Mouse (Mus musculus): Measurements from ENCODE around the gene Myo6. TPM values are rescaled to one million over a fixed set of nuclear protein-coding genes. Genes with fewer than 3 reads are reported as not detected.

Myo6 gene
- polyA plus RNA-seq, 1 experiment from 2014 or later, result 32.2 TPM

DNA sequence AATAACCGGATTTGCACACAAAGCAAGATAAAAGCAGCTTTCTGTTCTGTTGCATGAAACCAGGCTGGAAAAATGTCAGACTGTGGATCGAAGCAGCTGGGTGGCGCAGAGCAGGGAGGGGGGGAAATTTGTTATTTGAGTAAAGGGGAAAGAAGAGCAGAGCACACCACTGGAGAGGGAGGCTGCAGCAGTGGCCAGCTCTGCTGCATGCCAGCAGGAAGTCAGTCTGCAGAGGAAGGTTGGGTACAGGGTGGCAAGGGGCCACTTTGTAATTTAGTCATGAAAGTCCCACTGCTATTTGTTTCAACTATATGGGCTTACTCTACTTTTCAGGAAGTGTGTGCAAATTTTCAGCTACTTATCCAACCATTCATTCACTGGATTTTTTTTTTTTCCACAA lies 31.3 kb downstream of the Myo6 start:
- H3K9ac ChIP-seq, result no peak overlapping the region
- no peaks in the 10 kb centered on the region for H3K9me3 ChIP-seq (ENCODE audit: low read depth, low read length)
- H3K27me3 ChIP-seq (ENCODE audit: insufficient read depth, low read length), result no peaks in the 10 kb centered on the region
- no peak for ATAC-seq (ENCODE audit: insufficient read depth)
- TF ChIP-seq CTCF (IDR thresholded peaks at IDR 0.05; ENCODE audit: low read depth), result no peak
- no peaks in the 10 kb centered on the region for H3K36me3 ChIP-seq (ENCODE audit: insufficient read depth)
- no peak for DNase-seq
- no peaks in the 10 kb centered on the region for H3K4me1 ChIP-seq (ENCODE audit: insufficient read depth)
- whole genome bisulfite sequencing, result 52% methylated on average over 3 of the region's 3 CpGs
- no peak overlapping the region for H3K4me2 ChIP-seq
- no peak overlapping the region for H3K4me3 ChIP-seq (ENCODE audit: low read depth, low read length)
- no peak overlapping the region for H3K27ac ChIP-seq (ENCODE audit: low read depth)

DNA sequence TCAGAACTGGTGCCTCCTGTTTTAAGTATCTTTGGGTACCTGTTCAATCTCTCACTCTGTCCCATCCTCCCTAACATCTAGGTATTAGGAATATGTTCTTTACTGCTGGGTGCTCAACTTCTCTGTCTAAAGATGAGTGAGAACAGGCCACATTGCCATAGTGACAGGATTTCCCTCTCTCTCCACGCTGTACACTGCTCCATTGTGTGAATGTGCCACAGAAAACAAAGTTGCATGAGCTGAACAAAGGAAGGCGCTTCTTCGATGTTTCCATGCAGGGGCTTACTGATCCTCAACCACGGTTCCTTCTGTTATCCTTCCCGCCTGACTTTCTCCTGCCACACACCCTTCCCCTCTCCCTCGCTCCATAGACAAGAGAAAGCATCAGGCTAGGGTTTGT lies 32.4 kb downstream of the Myo6 start:
- H3K4me2 ChIP-seq, result no peak overlapping the region
- H3K27me3 ChIP-seq (ENCODE audit: insufficient read depth, low read length), result no peaks in the 10 kb centered on the region
- no peak overlapping the region for H3K4me3 ChIP-seq (ENCODE audit: low read depth, low read length)
- no peak for TF ChIP-seq CTCF (IDR thresholded peaks at IDR 0.05; ENCODE audit: low read depth)
- no peaks in the 10 kb centered on the region; the same call in 1 of the 2 replicates for H3K4me1 ChIP-seq (ENCODE audit: insufficient read depth)
- H3K9me3 ChIP-seq (ENCODE audit: low read depth, low read length), result no peaks in the 10 kb centered on the region
- H3K9ac ChIP-seq, result no peak overlapping the region
- ATAC-seq (ENCODE audit: insufficient read depth), result no peak
- H3K36me3 ChIP-seq (ENCODE audit: insufficient read depth), result no peaks in the 10 kb centered on the region
- DNase-seq, result no peak
- no peak overlapping the region for H3K27ac ChIP-seq (ENCODE audit: low read depth)
- 77% methylated on average over 6 of the region's 6 CpGs for WGBS

DNA sequence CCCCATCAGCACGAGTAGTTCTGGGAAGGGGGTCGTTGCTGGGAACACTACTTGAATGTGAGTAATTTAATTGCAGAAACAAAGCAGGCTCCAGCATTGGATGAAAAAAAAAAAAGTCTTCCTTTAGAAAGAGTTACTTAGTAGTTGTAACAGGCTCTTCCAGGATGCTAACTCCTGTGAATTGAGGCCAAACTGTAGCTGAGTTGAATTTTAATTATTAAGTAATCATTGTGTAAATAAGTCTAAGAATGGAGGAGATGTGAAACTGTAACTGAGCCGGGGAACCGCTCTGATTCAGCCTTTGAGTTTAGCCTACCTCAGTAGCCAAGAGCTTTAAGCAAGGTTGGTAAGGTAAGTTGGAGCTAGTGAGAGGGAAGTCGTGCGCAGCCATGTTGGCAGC lies 36.0 kb downstream of the Myo6 start:
- Histone ChIP-seq H3K36me3 (ENCODE audit: insufficient read depth) (no peaks in the 10 kb centered on the region), H3K4me2 (no peak overlapping the region), H3K9me3 (ENCODE audit: low read depth, low read length) (no peaks in the 10 kb centered on the region), H3K9ac (no peak overlapping the region), H3K27ac (ENCODE audit: low read depth) (no peak overlapping the region), H3K4me3 (ENCODE audit: low read depth, low read length) (no peak overlapping the region), H3K27me3 (ENCODE audit: insufficient read depth, low read length) (no peaks in the 10 kb centered on the region), H3K4me1 (ENCODE audit: insufficient read depth) (peaks cover 3% of the 10 kb centered on the region; the same call in 1 of the 2 replicates)
- no peak for DNase-seq
- ATAC-seq (ENCODE audit: insufficient read depth), result no peak
- WGBS, result 73% methylated on average over 6 of the region's 6 CpGs
- TF ChIP-seq CTCF (IDR thresholded peaks at IDR 0.05; ENCODE audit: low read depth), result no peak

DNA sequence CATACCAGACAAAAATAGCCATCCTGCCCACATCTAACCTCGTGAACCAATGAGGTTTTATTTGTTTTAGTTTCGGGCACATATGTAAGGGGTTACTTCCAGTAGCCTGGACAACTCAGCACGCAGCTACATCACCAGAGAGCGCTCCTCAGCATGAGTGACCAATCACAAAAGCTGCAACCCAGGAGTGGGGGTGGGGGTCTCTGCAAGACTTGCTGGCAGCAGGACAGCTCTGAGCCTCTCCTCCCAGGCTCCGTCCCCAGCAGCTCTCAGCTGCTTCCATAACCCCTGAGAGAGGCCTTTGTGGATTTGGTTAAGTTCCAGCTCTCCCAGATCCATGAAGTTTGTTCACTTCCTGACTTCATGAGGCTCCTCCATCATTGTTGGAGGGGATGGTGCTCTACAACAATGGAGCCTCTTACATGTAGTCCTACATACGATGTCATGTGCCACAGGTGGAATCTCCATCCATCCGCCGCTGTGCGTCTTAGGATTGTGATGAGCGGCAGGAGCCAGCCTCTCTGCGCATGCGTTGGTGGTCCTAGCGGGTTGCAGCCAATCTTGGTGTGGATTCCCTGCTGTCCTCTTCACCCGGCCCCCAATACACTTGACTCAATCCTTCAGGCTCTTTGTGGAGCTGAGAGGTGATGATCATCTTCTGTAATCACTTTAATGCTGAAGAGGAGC lies 37.7 kb downstream of the Myo6 start:
- H3K27ac ChIP-seq (ENCODE audit: low read depth), result no peak overlapping the region
- H3K36me3 ChIP-seq (ENCODE audit: insufficient read depth), result no peaks in the 10 kb centered on the region
- no peak overlapping the region for H3K9ac ChIP-seq
- H3K27me3 ChIP-seq (ENCODE audit: insufficient read depth, low read length), result no peaks in the 10 kb centered on the region
- no peaks in the 10 kb centered on the region for H3K9me3 ChIP-seq (ENCODE audit: low read depth, low read length)
- peak; percentile 73 for DNase-seq
- no peak overlapping the region for H3K4me3 ChIP-seq (ENCODE audit: low read depth, low read length)
- peak; percentile 88 for ATAC-seq (ENCODE audit: insufficient read depth)
- peaks cover 3% of the 10 kb centered on the region; the same call in 1 of the 2 replicates for H3K4me1 ChIP-seq (ENCODE audit: insufficient read depth)
- no peak overlapping the region for H3K4me2 ChIP-seq
- no peak for TF ChIP-seq CTCF (IDR thresholded peaks at IDR 0.05; ENCODE audit: low read depth)
- 72% methylated on average over 14 of the region's 14 CpGs for WGBS

DNA sequence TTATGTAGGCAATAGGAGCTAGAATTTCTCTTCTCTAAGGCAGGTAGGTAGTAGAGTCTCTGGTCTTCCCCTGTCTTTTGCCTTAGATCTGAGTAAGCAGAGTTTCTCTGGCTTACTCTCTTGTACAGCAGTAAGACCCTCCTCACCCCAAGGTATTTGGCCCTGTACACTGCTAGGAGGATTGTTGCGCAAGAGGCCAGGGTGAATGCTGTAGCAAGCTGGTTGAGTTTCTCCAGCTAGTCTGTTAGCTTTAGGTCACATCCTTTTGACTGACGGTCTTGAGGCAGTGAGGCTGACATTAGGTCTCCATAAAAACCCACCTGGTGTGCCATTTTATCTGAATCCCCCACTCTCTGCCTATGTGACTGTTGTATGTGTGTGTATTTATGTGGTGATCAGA lies 43.9 kb downstream of the Myo6 start:
- Histone ChIP-seq H3K27ac (ENCODE audit: low read depth) (no peak overlapping the region), H3K4me1 (ENCODE audit: insufficient read depth) (no peaks in the 10 kb centered on the region), H3K36me3 (ENCODE audit: insufficient read depth) (no peaks in the 10 kb centered on the region), H3K4me2 (no peak overlapping the region), H3K9ac (no peak overlapping the region), H3K27me3 (ENCODE audit: insufficient read depth, low read length) (no peaks in the 10 kb centered on the region), H3K9me3 (ENCODE audit: low read depth, low read length) (no peaks in the 10 kb centered on the region), H3K4me3 (ENCODE audit: low read depth, low read length) (no peak overlapping the region)
- WGBS, result 90% methylated on average over 2 of the region's 2 CpGs
- DNase-seq, result no peak
- ATAC-seq (ENCODE audit: insufficient read depth), result no peak
- TF ChIP-seq CTCF (IDR thresholded peaks at IDR 0.05; ENCODE audit: low read depth), result no peak

DNA sequence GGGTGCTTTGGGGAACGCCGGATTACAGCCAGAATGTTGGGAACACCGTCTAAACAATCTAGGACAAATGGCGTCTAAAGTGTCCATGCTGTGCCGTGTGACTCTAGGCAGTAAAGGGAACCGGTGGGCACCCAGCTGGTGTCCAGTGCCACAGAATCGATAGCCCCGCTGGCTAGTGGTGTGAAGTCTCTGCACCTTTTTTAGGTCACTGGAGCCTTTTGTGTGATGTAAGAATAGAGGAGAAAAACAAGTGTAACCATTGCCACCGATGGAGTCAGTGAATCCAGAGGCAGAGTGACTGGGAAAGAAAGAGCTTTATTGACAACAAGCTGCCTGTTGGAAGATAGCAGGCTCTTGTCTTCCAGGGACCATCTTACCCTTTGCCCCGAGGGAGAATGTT lies 44.6 kb downstream of the Myo6 start:
- Histone ChIP-seq H3K9me3 (ENCODE audit: low read depth, low read length) (no peaks in the 10 kb centered on the region), H3K4me1 (ENCODE audit: insufficient read depth) (no peaks in the 10 kb centered on the region), H3K27me3 (ENCODE audit: insufficient read depth, low read length) (no peaks in the 10 kb centered on the region), H3K4me3 (ENCODE audit: low read depth, low read length) (no peak overlapping the region), H3K36me3 (ENCODE audit: insufficient read depth) (no peaks in the 10 kb centered on the region), H3K4me2 (no peak overlapping the region), H3K9ac (no peak overlapping the region), H3K27ac (ENCODE audit: low read depth) (no peak overlapping the region)
- no peak for TF ChIP-seq CTCF (IDR thresholded peaks at IDR 0.05; ENCODE audit: low read depth)
- 77% methylated on average over 10 of the region's 10 CpGs for WGBS
- DNase-seq (no peak), ATAC-seq (ENCODE audit: insufficient read depth) (no peak)

DNA sequence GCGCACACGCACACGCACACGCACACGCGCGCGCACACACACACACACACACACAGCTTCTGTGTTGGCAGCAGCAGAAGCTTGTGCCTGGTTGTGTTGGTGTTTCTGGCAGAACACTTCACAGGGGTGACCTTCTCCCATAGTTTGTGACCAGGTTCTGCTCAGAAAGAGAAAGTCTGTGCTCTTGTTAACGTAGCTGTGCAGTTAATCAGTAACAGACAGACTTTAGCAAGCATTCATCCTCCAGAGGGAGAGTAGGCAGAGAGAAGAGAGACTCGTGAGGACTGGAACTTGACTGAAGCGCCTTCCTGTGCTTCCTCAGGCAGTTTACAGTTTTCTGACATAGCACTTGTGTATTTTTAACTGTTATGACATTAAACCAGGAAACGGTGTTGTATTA lies 45.3 kb downstream of the Myo6 start:
- H3K9me3 ChIP-seq (ENCODE audit: low read depth, low read length), result no peaks in the 10 kb centered on the region
- peak; percentile 17 for DNase-seq
- H3K4me3 ChIP-seq (ENCODE audit: low read depth, low read length), result no peak overlapping the region
- H3K36me3 ChIP-seq (ENCODE audit: insufficient read depth), result no peaks in the 10 kb centered on the region
- H3K9ac ChIP-seq, result no peak overlapping the region
- no peak overlapping the region for H3K27ac ChIP-seq (ENCODE audit: low read depth)
- no peaks in the 10 kb centered on the region for H3K27me3 ChIP-seq (ENCODE audit: insufficient read depth, low read length)
- H3K4me1 ChIP-seq (ENCODE audit: insufficient read depth), result no peaks in the 10 kb centered on the region
- 80% methylated on average over 12 of the region's 12 CpGs for WGBS
- peak; percentile 39; the same call in 1 of the 2 replicates for ATAC-seq (ENCODE audit: insufficient read depth)
- TF ChIP-seq CTCF (IDR thresholded peaks at IDR 0.05; ENCODE audit: low read depth), result no peak
- no peak overlapping the region for H3K4me2 ChIP-seq
